Mouse (Mus musculus): Measurements from ENCODE around the gene Arid1b.

Arid1b gene

GRCm38 (mm10) chr17:5196508-5196907 lies 202.4 kb downstream of the Arid1b start:
- DNase-seq, result no peak

GRCm38 (mm10) chr17:5197083-5197482 lies 203.0 kb downstream of the Arid1b start:
- DNase-seq, result no peak

- no peak for DNase-seq
Measured at GRCm38 (mm10) chr17:5197765-5198164, 203.6 kb downstream of the Arid1b start.

GRCm38 (mm10) chr17:5198252-5198651 lies 204.1 kb downstream of the Arid1b start:
- DNase-seq, result no peak

GRCm38 (mm10) chr17:5198811-5199210 lies 204.7 kb downstream of the Arid1b start:
- DNase-seq, result no peak

GRCm38 (mm10) chr17:5200638-5201037 lies 206.5 kb downstream of the Arid1b start:
- DNase-seq, result no peak

GRCm38 (mm10) chr17:5201859-5202598 lies 207.9 kb downstream of the Arid1b start:
- peak; percentile 68 to 76 for DNase-seq

- no peak for DNase-seq
Measured at GRCm38 (mm10) chr17:5202756-5203155, 208.6 kb downstream of the Arid1b start.

- no peak for DNase-seq
Measured at GRCm38 (mm10) chr17:5203346-5204102, 209.4 kb downstream of the Arid1b start.

- DNase-seq, result no peak
Measured at GRCm38 (mm10) chr17:5204103-5204665, 210.1 kb downstream of the Arid1b start.

GRCm38 (mm10) chr17:5205163-5205581 lies 211.0 kb downstream of the Arid1b start:
- DNase-seq, result peak; percentile 40 to 54

GRCm38 (mm10) chr17:5206731-5207130 lies 212.6 kb downstream of the Arid1b start:
- DNase-seq, result no peak

- DNase-seq, result no peak
Measured at GRCm38 (mm10) chr17:5207881-5208280, 213.7 kb downstream of the Arid1b start.

GRCm38 (mm10) chr17:5208362-5208761 lies 214.2 kb downstream of the Arid1b start:
- peak in 1 of 2 experiments; percentile 51 for DNase-seq

- no peak for DNase-seq
Measured at GRCm38 (mm10) chr17:5209076-5209475, 214.9 kb downstream of the Arid1b start.

GRCm38 (mm10) chr17:5210101-5210727 lies 216.1 kb downstream of the Arid1b start:
- DNase-seq, result peak in 1 of 2 experiments; percentile 33

GRCm38 (mm10) chr17:5210891-5211290 lies 216.8 kb downstream of the Arid1b start:
- no peak for DNase-seq

GRCm38 (mm10) chr17:5212166-5212565 lies 218.0 kb downstream of the Arid1b start:
- peak; percentile 40 to 49 for DNase-seq

- DNase-seq, result no peak
Measured at GRCm38 (mm10) chr17:5213441-5213840, 219.3 kb downstream of the Arid1b start.

- no peak for DNase-seq
Measured at GRCm38 (mm10) chr17:5215352-5215751, 221.2 kb downstream of the Arid1b start.

- peak in 1 of 2 experiments; percentile 47 for DNase-seq
Measured at GRCm38 (mm10) chr17:5216965-5217546, 222.9 kb downstream of the Arid1b start.
